Mouse (Mus musculus): ENCODE measurements at regions not wholly inside any gene's neighbourhood (a gene's known extent, or its start where the extent isn't known, plus 50 kb on each side); places are given as distances from the start of the nearest gene placed in this dataset.

GRCm38 (mm10) chr6:4415206-4415605 is 89.4 kb upstream of the Col1a2 start:
- TF ChIP-seq POLR2A (IDR thresholded peaks at IDR 0.05; ENCODE audit: borderline replicate concordance, low read depth, low read length), result no peak
- no peak for TF ChIP-seq CTCF (IDR thresholded peaks at IDR 0.05; ENCODE audit: low read depth, low read length)
